Mouse (Mus musculus) macrophage (primary cell): ENCODE data around the gene Hapln1. TPM values are rescaled to one million over a fixed set of nuclear protein-coding genes. Genes with fewer than 3 reads are reported as not detected.

Experiments
- H3K27ac ChIP-seq: fragments of 350-480 bp; formaldehyde crosslinking; 2 replicates; pipeline ENCODE4 v1.9.0; 2021
- H3K36me3 ChIP-seq: fragments of 350-480 bp; formaldehyde crosslinking; 2 replicates; pipeline ENCODE4 v1.9.0; 2021; ENCODE audit errors: inconsistent target
- H3K4me3 ChIP-seq: fragments of 350-480 bp; formaldehyde crosslinking; 2 replicates; pipeline ENCODE4 v1.9.0; 2021; ENCODE audit errors: inconsistent target
- H3K79me2 ChIP-seq: fragments of 350-480 bp; formaldehyde crosslinking; 2 replicates; pipeline ENCODE4 v1.9.0; 2021; ENCODE audit errors: inconsistent target
- whole genome bisulfite sequencing: methylation state at CpG from one replicate; pipeline ENCODE4 v1.1.7; 2026; ENCODE audit warnings: inconsistent platforms; ENCODE audit not compliant: missing documents; 5-methylcytosine and 5-hydroxymethylcytosine counted together
- polyA plus RNA-seq: library from polyadenylated mRNA; stranded (reverse); fragments of 250-400 nt; gene quantifications from 3 replicates; pipeline ENCODE4 v1.2.4, GENCODE M21; 2018; ENCODE audit warnings: inconsistent platforms
- total RNA-seq, 78 experiments: library from RNA; depleted of rRNA; stranded (reverse); fragments of 250-400 nt; gene quantifications; 1 replicate in 9 of 78; 2 replicates in 24 of 78; 3 replicates in 43 of 78; 4 replicates in 2 of 78; pipeline ENCODE4 v1.2.4; 2018; ENCODE audit warnings: inconsistent platforms in 56 of 78

The Hapln1 gene
- under 1 TPM in 1 of 26 experiments, not detected in 25; 0.09 TPM for total RNA-seq (2018; cell fraction: chromatin; rRNA removed)
- total RNA-seq (2018; cell fraction: cytosol; rRNA removed) = not detected
- not detected for total RNA-seq (2018; cell fraction: nucleus; rRNA removed)
- not detected in 3 replicates for polyA plus RNA-seq

- Histone ChIP-seq H3K79me2 (no peaks in the 10 kb centered on the region), H3K4me3 (no peak within 1 kb of the TSS), H3K36me3 (no peaks in the 10 kb centered on the region), H3K27ac (no peak within 1 kb of the TSS)
- WGBS = 2% methylated on average over 25 of the region's 29 CpGs
Measured at GRCm38 (mm10) chr13:89539205-89539886, at the start of gene Hapln1. Hapln1 (plus strand) TSS chr13:89539796.

- Histone ChIP-seq H3K79me2 (no peaks in the 10 kb centered on the region), H3K4me3 (no peak overlapping the region), H3K36me3 (no peaks in the 10 kb centered on the region), H3K27ac (no peak overlapping the region)
Measured at GRCm38 (mm10) chr13:89493169-89493568, 46.4 kb upstream of the Hapln1 start.

GRCm38 (mm10) chr13:89493678-89494077 is 45.9 kb upstream of the Hapln1 start:
- Histone ChIP-seq H3K27ac (no peak overlapping the region), H3K4me3 (no peak overlapping the region), H3K79me2 (no peaks in the 10 kb centered on the region), H3K36me3 (no peaks in the 10 kb centered on the region)
- WGBS = 82% methylated on average over 6 of the region's 6 CpGs

- H3K4me3 ChIP-seq = no peak overlapping the region
- 83% methylated on average over 2 of the region's 2 CpGs for WGBS
Measured at GRCm38 (mm10) chr13:89496569-89496968, 43.0 kb upstream of the Hapln1 start.

GRCm38 (mm10) chr13:89499419-89499818 is 40.2 kb upstream of the Hapln1 start:
- no peak overlapping the region for H3K4me3 ChIP-seq
- 88% methylated on average over 1 of the region's 1 CpGs for WGBS
- no peak overlapping the region for H3K27ac ChIP-seq
- H3K79me2 ChIP-seq = no peaks in the 10 kb centered on the region
- no peaks in the 10 kb centered on the region for H3K36me3 ChIP-seq

More at GRCm38 (mm10) chr13:89496569-89496968, 43.0 kb upstream of the Hapln1 start:
- Histone ChIP-seq H3K79me2 (no peaks in the 10 kb centered on the region), H3K36me3 (no peaks in the 10 kb centered on the region), H3K27ac (no peak overlapping the region)

- no peaks in the 10 kb centered on the region for H3K36me3 ChIP-seq
- no peak overlapping the region for H3K27ac ChIP-seq
- H3K79me2 ChIP-seq = no peaks in the 10 kb centered on the region
- no peak overlapping the region for H3K4me3 ChIP-seq
Measured at GRCm38 (mm10) chr13:89521507-89521908, 18.1 kb upstream of the Hapln1 start.

- H3K79me2 ChIP-seq = no peaks in the 10 kb centered on the region
- H3K27ac ChIP-seq = no peak overlapping the region
- H3K4me3 ChIP-seq = no peak overlapping the region
- 75% methylated on average over 1 of the region's 1 CpGs for WGBS
- H3K36me3 ChIP-seq = no peaks in the 10 kb centered on the region
Measured at GRCm38 (mm10) chr13:89528716-89529115, 10.9 kb upstream of the Hapln1 start.

- Histone ChIP-seq H3K27ac (no peak overlapping the region), H3K4me3 (no peak overlapping the region), H3K79me2 (no peaks in the 10 kb centered on the region), H3K36me3 (no peaks in the 10 kb centered on the region)
- 88% methylated on average over 2 of the region's 2 CpGs for WGBS
Measured at GRCm38 (mm10) chr13:89530386-89530785, 9.2 kb upstream of the Hapln1 start.

GRCm38 (mm10) chr13:89539887-89540264 is 280 bp downstream of the Hapln1 start:
- no peaks in the 10 kb centered on the region for H3K36me3 ChIP-seq
- no peaks in the 10 kb centered on the region for H3K79me2 ChIP-seq
- no peak overlapping the region for H3K27ac ChIP-seq
- no peak overlapping the region for H3K4me3 ChIP-seq
- 37% methylated on average over 2 of the region's 11 CpGs for WGBS

GRCm38 (mm10) chr13:89540301-89540982 is 846 bp downstream of the Hapln1 start:
- no peaks in the 10 kb centered on the region for H3K36me3 ChIP-seq
- no peaks in the 10 kb centered on the region for H3K79me2 ChIP-seq
- no peak overlapping the region for H3K4me3 ChIP-seq
- WGBS = 47% methylated on average over 11 of the region's 11 CpGs
- H3K27ac ChIP-seq = no peak overlapping the region

- Histone ChIP-seq H3K36me3 (no peaks in the 10 kb centered on the region), H3K79me2 (no peaks in the 10 kb centered on the region), H3K27ac (no peak overlapping the region), H3K4me3 (no peak overlapping the region)
- 0% methylated on average over 3 of the region's 3 CpGs for WGBS
Measured at GRCm38 (mm10) chr13:89543003-89543402, 3.4 kb downstream of the Hapln1 start.

- H3K36me3 ChIP-seq = no peaks in the 10 kb centered on the region
- H3K27ac ChIP-seq = no peak overlapping the region
- no peak overlapping the region for H3K4me3 ChIP-seq
- 4% methylated on average over 2 of the region's 2 CpGs for WGBS
- H3K79me2 ChIP-seq = no peaks in the 10 kb centered on the region
Measured at GRCm38 (mm10) chr13:89548203-89548740, 8.7 kb downstream of the Hapln1 start.

GRCm38 (mm10) chr13:89549507-89549906 is 9.9 kb downstream of the Hapln1 start:
- no peak overlapping the region for H3K4me3 ChIP-seq
- 78% methylated on average over 3 of the region's 4 CpGs for WGBS
- H3K27ac ChIP-seq = no peak overlapping the region
- no peaks in the 10 kb centered on the region for H3K79me2 ChIP-seq
- H3K36me3 ChIP-seq = no peaks in the 10 kb centered on the region

- Histone ChIP-seq H3K79me2 (no peaks in the 10 kb centered on the region), H3K27ac (no peak overlapping the region), H3K4me3 (no peak overlapping the region), H3K36me3 (no peaks in the 10 kb centered on the region)
- WGBS = 0% methylated on average over 1 of the region's 1 CpGs
Measured at GRCm38 (mm10) chr13:89551502-89551901, 11.9 kb downstream of the Hapln1 start.

GRCm38 (mm10) chr13:89564518-89564917 is 24.9 kb downstream of the Hapln1 start:
- Histone ChIP-seq H3K36me3 (no peaks in the 10 kb centered on the region), H3K4me3 (no peak overlapping the region), H3K27ac (no peak overlapping the region), H3K79me2 (no peaks in the 10 kb centered on the region)
- 86% methylated on average over 5 of the region's 5 CpGs for WGBS
